In genomic region chr1:156610257-156610656, GRCm38 (mm10) we compare ENCODE assay signal across 20 mouse cellular contexts. TPM values are rescaled to one million over a fixed set of nuclear protein-coding genes. Genes with fewer than 3 reads are reported as not detected.
DNase-seq lines count a peak whose midpoint lies in the region; ATAC-seq and TF ChIP-seq lines count a peak whose summit lies in the region.
"Had no signal": no experiment of that assay in that cellular context is flagged by ENCODE, and none has a peak within 500 bp of the region (broad histone marks: within the 10 kb centered on the region; RNA-seq: fewer than 3 reads in every experiment).

No protein-coding gene starts in this region.

- DNase-seq in liver, postnatal 0 days, result no peak
- peak; percentile 83 for DNase-seq in MEL-GATA-1-ER (ENCODE audit: extremely low read depth, low read depth)
- no peak for DNase-seq in kidney, postnatal 4 days
- DNase-seq in layer of hippocampus, postnatal 10 days (ENCODE audit: low spot score in 2 of 2), result no peak
- no peak for DNase-seq in right cerebral cortex, postnatal 4 days
- DNase-seq: adrenal gland, postnatal 14 days; cerebellum, adult 11-12 months; cerebellum, adult 9-10 months; cerebellum, postnatal 25 days; gastrocnemius, postnatal 10 days; heart, adult 2 months; heart, postnatal 14 days had no signal

- H3K9ac ChIP-seq in liver, embryonic 12.5 days, result no peak overlapping the region
- no peak overlapping the region for H3K9ac ChIP-seq in liver, postnatal 0 days (replicated peaks)
- H3K9ac ChIP-seq: embryonic facial prominence, embryonic 12.5 days; forebrain, embryonic 15.5 days; heart, embryonic 15.5 days; hindbrain, embryonic 13.5 days had no signal

- ATAC-seq in liver, embryonic 12.5 days, result peak; percentile 46; the same call in 1 of the 2 replicates
- ATAC-seq in liver, postnatal 0 days, result no peak
- ATAC-seq in megakaryocyte progenitor cell, adult 5-6 weeks (replicated peaks; ENCODE audit: poor library complexity), result peak; percentile 28; the same call in 1 of the 2 replicates
- ATAC-seq: forebrain, embryonic 15.5 days had no signal

- TF ChIP-seq EP300 in liver, postnatal 0 days (IDR thresholded peaks at IDR 0.05; ENCODE audit: low read depth), result no peak

- WGBS in liver, embryonic 12.5 days (ENCODE audit: insufficient replicate concordance), result 24% methylated on average over 1 of the region's 1 CpGs
- 59% methylated on average over 1 of the region's 1 CpGs for WGBS in liver, postnatal 0 days (ENCODE audit: insufficient replicate concordance)

- peaks cover 50% of the 10 kb centered on the region for H3K4me1 ChIP-seq in liver, embryonic 12.5 days
- H3K4me1 ChIP-seq in liver, postnatal 0 days (ENCODE audit: insufficient read depth), result peaks cover 9% of the 10 kb centered on the region

- 0 out of 2 replicates have a peak, but pooled peaks cover 5% of the 10 kb centered on the region for H3K36me3 ChIP-seq in liver, embryonic 12.5 days
- no peaks in the 10 kb centered on the region for H3K36me3 ChIP-seq in liver, postnatal 0 days (replicated peaks; ENCODE audit: insufficient read depth, low read length)
- H3K36me3 ChIP-seq: embryonic facial prominence, embryonic 12.5 days; forebrain, embryonic 15.5 days; heart, embryonic 15.5 days; hindbrain, embryonic 13.5 days had no signal

- no peaks in the 10 kb centered on the region for H3K27me3 ChIP-seq in liver, embryonic 12.5 days (replicated peaks)
- H3K27me3 ChIP-seq in liver, postnatal 0 days (ENCODE audit: insufficient read depth, low read length), result no peaks in the 10 kb centered on the region
- H3K27me3 ChIP-seq: CH12.LX; embryonic facial prominence, embryonic 12.5 days; forebrain, embryonic 15.5 days; heart, embryonic 15.5 days; hindbrain, embryonic 13.5 days had no signal

- no peak overlapping the region for H3K4me2 ChIP-seq in liver, embryonic 12.5 days
- H3K4me2 ChIP-seq in liver, postnatal 0 days (ENCODE audit: low read depth, low read length), result no peak overlapping the region
- H3K4me2 ChIP-seq: embryonic facial prominence, embryonic 12.5 days; forebrain, embryonic 15.5 days; heart, embryonic 11.5 days; heart, embryonic 15.5 days; hindbrain, embryonic 13.5 days had no signal

- H3K9me3 ChIP-seq in liver, embryonic 12.5 days (replicated peaks), result no peaks in the 10 kb centered on the region
- no peaks in the 10 kb centered on the region for H3K9me3 ChIP-seq in liver, postnatal 0 days (ENCODE audit: low read length)
- H3K9me3 ChIP-seq: embryonic facial prominence, embryonic 12.5 days; forebrain, embryonic 15.5 days; heart, embryonic 15.5 days; hindbrain, embryonic 13.5 days had no signal

- H3K27ac ChIP-seq in liver, embryonic 12.5 days, result 0 out of 2 replicates have a peak overlapping the region, but pooled peaks have one; percentile 28
- H3K27ac ChIP-seq in liver, postnatal 0 days (ENCODE audit: low read depth), result no peak overlapping the region
- H3K27ac ChIP-seq: embryonic facial prominence, embryonic 12.5 days; forebrain, embryonic 15.5 days; heart, adult 2 months; heart, embryonic 15.5 days; hindbrain, embryonic 13.5 days had no signal

- no peak overlapping the region for H3K4me3 ChIP-seq in liver, embryonic 12.5 days
- no peak overlapping the region for H3K4me3 ChIP-seq in liver, postnatal 0 days (ENCODE audit: low read depth, low read length)
- H3K4me3 ChIP-seq: embryonic facial prominence, embryonic 12.5 days; forebrain, embryonic 15.5 days; heart, adult 2 months; heart, embryonic 15.5 days; hindbrain, embryonic 13.5 days had no signal

- TF ChIP-seq CTCF in liver, postnatal 0 days (IDR thresholded peaks at IDR 0.05; ENCODE audit: low read depth), result no peak

RNA-seq across cellular contexts. Expression of gene Abl2, which starts 51.7 kb away (rescaled TPM):
- 2.4 and 2.5 TPM in 2 replicates for polyA plus RNA-seq in liver, embryonic 12.5 days (2016; fragmentation: Nextera tagmentation; extraction: Ambion mirVana)
- polyA plus RNA-seq in liver, postnatal 0 days (2015; fragmentation: Nextera tagmentation; extraction: Ambion mirVana), result 0.88 and 0.89 TPM in 2 replicates
- 7.8 and 10.4 TPM in 2 replicates for total RNA-seq in megakaryocyte progenitor cell, adult 5-6 weeks (2015)
- 14.0 and 14.5 TPM in 2 replicates for total RNA-seq in megakaryocyte progenitor cell, adult 5-6 weeks (2017)
- 10 to 100 TPM; 71.4 to 71.8 TPM for total RNA-seq in layer of hippocampus, postnatal 10 days (2021)

Comparison
In these comparisons a context has a peak if more than half of its experiments do, and no peak if none do; other contexts are left out.
1. RNA of gene Abl2, which starts 51.7 kb away (total RNA-seq): 71.4 to 71.8 TPM in layer of hippocampus, postnatal 10 days; 7.8 to 14.5 TPM in megakaryocyte progenitor cell, adult 5-6 weeks; every median in the first group is over 4 times any median in the second.